Mouse (Mus musculus) kidney, postnatal 14 days (tissue): ENCODE data around the gene Hnrnpdl.
A peak's percentile ranks its signal among the peaks of the same experiment; 100 is the strongest.

ENCODE experiments used
- DNase-seq: peaks from one replicate; pipeline ENCODE4 v3.0.0; 2022; ENCODE audit warnings: mixed read lengths

Hnrnpdl gene

DNA sequence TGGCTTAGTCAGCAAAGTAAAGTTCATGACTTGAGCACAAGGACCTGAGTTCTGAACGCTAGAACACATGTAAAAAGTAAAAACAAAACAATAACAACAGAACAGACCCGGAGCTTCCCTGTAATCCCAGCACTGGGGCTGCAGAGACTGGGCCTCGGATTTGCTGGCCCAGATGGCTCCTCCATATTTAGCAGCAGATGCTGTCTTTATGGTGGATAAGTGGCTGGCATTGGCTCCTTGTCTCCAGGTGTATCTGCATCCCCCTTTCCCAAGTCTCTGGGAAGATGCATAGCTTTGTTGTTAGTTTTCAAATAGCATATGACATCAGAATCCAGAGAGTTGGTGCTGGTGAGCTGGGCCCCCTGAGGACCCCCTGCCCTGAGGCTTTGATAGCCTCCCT lies 6.6 kb upstream of the Hnrnpdl start:
- no peak for DNase-seq

DNA sequence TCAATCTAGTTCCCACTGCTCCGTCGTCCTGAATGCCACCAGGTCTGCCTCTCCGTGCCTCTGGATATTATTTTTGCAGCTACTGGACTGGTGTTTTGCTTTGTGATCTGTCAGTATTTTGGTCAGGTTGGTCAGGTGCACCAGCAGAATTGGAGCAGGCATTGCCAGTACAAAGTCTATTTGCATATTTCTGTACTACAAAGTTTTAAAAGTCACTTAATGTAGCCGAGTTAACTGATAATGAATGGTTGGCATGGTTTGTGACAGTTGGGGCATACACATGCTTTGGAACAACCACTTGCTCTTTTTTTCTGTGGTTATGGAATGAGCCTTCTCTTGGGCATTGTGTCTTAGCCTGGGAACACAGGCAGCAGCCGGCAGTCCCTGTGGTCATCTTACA lies 5.2 kb upstream of the Hnrnpdl start:
- DNase-seq = no peak

DNA sequence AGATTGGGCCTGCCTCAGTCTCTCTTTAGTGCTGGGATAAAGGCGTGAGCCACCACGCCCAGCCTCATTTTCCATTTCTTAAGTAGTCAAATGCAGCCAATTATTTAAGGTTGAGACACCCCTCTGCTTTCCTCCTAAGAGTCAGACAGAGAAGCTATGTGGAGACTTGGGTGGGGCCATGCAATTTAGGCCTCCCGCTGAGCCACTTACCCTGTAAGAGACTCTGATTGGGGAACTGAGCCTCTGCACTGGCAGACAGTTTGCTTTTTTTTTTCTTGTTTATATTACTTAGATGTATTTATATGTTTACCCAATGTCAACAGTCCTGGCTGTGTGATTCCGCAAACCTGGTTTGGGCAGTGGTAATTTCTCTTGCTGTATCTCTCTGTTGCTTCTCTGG lies 4.6 kb upstream of the Hnrnpdl start:
- no peak for DNase-seq

DNA sequence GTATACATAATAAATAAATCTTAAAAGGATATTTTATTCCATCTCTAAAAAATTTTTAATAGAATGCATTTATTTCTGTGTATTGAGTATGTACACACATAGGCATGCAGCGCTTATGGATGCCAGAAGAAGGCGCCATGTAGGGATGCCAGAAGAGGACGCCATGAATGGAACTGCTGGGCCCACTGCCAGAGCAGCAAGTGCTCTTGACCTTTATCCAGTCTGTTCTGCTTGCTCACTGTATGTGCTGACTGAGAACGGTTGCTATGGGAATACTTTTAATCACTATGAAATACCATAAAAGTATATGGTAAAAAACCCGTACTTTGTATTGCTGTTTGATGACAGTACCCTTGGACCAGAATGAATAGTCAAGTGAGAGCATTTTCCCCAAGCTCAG lies 3.9 kb upstream of the Hnrnpdl start:
- peak; percentile 78 for DNase-seq

DNA sequence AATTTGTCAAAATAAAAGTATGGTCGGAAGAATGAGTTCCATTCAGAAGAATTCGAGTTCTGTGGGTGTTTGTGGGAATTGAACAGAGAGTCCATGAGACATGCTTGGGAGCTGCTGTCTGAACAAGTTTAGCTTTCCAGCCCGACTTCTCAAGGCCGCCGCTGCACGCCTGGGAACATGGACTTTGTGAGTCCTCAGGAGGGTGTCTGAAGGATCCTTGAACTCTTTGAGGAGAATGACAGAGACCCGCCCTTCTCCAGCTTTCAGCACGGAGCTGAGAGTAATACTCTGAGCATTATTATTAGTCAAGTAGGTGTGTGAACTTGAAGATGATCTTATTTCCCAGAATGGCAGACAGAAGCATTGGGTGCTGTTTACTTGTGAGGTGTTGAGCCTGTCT lies 3.0 kb upstream of the Hnrnpdl start:
- DNase-seq = no peak

DNA sequence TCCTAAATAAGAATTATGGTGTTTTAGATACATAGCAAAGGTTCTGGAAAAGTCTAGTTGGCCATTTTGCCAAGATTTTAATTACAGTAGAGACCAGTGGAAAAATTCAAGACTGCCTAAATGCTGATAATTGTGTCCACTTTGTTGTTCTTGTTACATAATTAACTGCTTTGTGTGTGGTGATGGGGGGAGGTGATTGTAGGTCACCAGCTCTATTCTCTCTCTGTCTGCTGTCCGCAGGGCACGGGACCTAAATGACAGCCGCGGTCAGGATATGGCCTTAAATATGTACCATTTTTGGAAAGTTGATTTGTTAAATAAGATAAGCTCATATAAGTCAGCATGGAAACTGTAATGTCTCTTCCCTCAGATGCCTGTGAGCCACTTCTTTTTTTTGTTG lies 1.8 kb upstream of the Hnrnpdl start:
- no peak for DNase-seq

DNA sequence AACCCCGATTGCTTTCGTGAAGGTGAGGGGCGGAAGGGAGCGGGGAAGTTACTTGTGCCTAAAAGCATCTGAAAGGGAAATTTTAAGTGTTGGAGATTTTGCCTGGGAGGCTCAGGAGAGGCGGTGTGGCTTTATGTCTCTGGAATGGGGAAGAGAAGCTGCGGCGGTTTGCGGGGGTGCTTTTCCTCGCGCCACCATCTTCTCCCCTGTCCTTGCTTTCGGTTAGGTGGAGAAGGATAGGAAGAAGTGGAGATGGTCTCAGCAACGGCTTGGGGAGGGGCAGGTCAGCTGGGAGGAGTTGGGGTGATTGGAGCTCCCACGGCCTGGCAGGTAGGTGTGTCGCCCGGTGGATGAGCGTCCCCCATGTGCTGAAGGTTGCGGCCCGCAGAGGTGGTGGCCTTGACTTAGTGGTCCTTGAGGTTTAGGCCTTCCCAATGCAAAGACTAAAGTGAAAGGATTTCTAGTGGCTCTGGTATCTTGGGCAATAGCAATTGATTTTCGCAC lies 869 bp upstream of the Hnrnpdl start:
- DNase-seq = no peak

DNA sequence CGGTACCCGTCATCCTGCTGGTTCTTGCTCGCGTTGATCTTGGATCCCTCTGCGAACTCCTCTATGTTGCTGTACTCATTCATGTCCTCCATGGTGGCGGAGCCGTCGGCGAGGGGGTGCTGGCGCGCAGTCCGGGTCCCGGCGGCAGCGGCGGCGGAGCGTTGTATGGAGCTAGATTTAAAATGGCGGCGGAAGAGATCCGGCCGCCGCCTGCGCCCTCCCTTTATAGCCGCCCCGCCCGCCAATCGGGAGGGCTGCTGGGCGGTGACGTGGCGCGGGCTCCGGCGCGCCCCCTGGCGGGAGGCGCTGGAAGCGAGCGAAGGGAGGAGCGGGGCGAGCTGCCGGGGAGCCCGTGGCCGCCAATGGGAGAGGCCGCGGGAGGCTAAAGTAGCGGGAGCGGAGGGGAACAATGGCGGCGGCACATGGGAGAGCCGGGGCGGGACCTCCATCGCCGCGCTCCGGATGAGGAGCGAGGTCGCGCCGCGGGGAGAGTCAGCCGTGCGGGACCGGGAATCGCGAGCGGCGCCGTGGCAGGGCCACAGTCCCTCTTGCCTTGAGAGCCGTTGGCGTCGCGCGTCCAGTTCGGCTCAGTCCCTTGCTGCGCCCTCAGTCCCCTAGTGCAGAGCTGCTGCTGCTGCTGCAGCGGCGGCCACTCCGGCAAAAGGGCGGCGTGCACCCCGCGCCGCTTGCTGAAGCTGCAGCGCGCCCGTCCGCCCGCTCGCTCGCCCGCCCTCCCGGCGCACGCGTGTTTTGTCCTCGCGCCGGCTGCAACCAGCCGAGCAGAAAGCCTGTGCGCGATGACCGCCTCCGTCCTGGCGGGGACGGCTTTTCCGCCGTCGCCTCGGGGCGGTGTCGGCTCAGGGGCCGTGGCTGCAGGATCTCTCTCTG lies 506 bp downstream of the Hnrnpdl start:
- DNase-seq = peak; percentile 98

DNA sequence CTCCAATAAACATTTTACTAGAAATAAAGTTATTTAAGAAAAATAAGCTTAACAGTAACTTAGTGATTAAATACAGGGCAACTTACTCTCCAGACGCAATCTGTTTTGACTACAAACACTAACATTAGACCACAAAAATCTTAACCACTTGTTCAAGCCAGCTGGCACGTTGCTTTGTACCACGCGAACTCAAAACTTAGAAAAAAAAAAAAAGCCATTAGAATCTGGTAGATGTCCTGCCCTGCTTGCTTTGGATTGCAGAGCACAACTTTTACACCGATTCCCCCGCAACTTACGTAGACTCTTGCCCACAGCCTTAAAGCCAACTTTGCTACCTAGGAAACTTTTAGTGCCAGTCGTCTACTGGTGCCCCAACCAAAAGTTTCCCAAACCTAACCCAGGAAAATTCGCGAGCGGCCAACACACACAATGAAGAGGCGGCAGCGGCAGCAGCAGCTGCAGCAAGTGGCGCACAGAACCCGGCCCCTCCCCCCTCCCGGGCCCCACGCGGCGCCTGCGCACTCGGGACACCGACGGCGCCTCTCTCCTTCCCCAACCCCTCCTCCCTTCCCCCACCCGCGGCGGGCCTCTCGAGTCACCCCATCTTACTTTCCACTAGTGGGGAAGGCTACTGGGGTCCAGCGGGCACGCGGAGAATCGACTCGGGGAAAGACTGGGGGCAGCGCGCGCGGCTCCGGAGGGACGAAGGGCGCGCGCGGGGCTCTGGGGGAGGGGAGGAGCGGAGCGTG lies 1.3 kb downstream of the Hnrnpdl start:
- DNase-seq = peak; percentile 93

DNA sequence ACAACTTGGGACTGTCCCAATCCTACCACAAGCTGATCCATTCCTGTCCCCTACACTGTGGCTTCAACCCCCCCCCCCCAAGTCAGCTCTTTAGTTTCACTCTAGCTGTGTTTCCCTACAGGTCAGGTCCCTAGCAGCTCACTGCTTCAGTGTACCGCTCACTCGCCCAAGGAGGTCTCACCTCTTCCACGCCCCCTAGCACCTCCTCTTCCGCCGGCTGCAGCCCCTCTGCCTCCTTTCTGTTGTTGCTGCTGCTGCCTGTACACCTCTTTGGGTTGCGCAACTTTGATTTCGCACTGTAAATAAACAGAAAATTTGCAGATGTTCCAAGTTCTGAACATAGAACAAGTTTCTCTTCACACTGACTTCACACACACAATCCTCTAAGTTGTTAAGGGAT lies 2.8 kb downstream of the Hnrnpdl start:
- no peak for DNase-seq

DNA sequence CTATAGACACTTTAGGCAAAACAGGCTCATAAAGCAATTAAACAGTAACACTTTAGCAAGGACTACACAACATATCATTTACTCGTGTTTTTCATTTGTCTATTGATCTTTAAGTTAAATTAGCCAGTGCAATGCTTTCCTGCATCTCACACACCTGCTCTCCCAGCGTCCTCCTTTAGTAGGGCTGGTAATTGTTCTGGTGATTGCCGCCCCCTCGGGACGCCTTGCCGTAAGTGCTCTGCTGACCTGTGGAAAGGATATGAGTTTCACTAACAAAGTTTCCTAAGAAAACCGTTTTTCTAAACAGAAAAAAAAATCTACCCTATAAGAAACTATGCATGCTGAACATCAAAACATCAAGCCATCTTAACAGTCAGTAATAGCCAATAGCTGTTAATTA lies 3.5 kb downstream of the Hnrnpdl start:
- DNase-seq = no peak

DNA sequence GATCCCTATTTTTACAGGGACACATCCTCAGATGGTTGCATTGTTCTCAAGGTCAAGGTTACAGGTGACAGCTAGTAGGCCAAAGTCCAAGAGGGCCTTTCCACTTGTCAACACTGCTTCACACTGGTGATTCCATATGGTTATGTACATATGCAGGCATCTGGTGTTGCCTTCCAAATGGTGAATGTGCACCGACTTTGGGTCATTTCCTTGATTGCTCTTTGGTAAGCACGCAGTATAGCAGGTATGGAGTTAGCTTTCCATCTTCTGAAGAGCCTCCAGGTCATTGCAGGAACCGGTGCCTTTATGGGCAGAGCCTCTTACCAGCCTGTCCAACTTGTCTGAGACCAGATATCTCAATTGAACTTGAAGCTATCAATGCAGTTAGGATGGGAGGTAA lies 6.8 kb downstream of the Hnrnpdl start:
- DNase-seq = no peak

DNA sequence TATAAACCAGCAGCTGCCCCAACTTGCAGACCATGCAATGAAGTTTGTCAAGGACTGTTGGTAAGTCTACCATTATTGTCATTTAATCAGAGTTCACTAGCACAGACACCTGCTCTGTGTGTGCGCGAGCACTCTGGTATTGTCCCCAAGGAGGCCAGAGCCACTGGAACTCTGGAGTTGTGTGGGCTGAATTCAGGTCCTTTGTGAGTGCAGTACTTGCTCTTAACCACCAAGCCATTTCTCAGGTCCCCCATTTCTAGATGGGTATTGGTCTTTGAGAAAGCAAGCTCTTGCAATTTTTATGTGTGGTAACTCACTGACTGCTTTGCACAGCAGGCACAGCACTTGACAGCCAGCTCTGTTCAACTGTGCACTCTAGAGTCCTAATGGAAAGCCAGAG lies 7.4 kb downstream of the Hnrnpdl start:
- DNase-seq = no peak

DNA sequence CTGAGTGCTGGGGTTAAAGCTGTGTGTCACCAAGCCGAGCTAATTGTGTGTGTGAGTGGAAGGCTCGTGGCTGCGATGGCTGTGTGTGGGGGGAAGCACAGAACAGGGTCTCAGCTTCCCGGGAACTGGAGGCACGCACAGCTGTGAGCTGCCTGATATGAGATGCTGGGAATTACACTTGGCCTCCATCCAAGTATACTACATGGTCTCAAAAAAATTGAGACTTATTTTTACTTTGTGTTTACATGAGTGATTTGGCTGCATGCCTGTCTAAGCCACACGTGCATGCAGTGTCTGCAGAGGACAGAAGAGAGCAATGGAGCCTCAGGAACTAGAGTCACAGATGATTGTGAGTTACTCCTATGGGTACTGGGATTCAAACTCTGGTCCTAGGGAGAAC lies 9.4 kb downstream of the Hnrnpdl start:
- DNase-seq = peak; percentile 32

DNA sequence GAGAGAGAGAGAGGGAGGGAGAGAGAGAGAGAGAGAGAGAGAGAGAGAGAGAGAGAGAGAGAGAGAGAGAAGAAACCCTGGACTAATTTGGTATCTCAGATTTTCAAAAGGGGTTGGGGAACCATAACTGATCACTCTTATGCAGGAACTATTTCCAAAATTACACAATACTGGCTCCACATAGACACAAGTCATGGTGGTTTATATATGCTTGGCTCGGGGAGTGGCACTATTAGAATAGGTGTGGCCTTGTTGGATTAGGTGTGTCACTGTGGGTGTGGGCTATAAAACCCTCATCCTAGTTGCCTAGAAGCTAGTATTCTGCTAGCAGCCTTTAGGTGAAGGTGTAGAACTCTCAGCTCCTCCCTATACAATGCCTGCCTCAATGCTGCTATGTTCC lies 14.6 kb downstream of the Hnrnpdl start:
- no peak for DNase-seq

DNA sequence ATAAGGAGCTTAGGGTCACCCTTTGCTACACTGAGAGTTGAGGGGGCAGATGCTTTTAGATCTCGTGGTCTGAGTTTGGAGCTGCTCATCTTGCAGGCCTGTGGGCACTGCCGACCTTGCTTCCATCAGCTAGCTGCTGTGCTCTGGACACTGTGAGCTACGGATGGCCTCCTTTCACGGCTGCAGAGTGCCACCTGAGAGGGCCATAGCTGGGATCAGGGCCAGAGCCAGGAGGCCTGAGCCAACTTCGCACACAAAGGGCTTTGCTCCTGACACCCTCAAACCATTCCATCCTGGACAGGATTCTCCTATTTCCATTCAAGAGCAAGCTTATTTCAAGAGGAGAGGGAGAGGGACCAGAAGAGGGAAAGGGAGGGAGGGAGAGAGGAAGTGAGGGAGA lies 15.1 kb downstream of the Hnrnpdl start:
- no peak for DNase-seq

DNA sequence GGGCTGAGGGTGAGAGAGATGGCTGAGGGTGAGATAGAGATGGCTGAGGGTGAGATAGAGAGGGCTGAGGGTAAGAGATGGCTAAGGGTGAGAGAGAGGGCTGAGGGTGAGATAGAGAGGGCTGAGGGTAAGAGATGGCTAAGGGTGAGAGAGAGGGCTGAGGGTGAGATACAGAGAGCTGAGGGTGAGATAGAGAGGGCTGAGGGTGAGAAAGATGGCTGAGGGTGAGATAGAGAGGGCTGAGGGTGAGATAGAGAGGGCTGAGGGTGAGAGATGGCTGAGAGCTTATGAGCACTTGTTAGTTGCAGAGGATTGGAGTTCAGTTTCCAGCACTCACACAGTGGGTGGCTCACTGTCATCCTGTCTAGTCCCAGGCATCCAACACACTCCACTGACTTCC lies 19.4 kb downstream of the Hnrnpdl start:
- no peak for DNase-seq

DNA sequence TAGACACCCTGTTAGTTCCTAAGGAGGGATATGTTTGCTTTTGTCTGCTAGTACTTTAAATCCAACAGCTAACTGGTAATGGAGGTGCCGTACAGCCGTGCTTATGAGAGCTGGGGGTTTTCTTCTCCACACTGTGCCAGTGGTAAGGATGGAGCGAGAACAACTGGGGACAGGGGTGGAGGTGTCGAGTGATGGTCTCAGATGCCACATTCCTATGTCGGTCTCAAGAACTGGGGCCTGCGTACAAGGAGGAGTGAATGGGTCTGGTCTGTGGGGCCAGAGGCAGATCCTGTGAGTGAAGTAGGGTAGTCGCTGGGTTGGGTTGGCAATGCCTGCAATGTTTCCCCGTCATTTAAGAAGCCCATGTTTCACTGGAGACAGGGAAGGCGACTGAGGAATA lies 26.9 kb downstream of the Hnrnpdl start:
- no peak for DNase-seq

DNA sequence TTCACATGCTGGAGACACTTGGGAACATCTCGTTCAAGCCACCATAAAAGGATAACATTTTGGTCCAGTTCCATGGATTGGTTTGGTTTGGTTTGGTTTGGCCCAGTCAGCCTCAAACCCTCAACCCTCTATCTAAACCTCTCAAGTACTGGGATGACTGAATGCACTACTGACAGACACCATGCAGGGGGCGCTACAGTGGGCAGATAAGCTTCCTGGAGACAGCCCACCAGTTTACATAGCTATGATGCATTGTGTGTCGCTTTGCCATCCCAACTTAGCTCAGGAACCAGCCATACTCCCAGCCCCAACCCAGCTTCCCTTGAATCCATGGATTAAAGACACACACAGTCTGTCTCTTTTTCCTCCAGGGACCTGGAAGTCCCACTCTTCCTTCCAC lies 31.0 kb downstream of the Hnrnpdl start:
- no peak for DNase-seq

DNA sequence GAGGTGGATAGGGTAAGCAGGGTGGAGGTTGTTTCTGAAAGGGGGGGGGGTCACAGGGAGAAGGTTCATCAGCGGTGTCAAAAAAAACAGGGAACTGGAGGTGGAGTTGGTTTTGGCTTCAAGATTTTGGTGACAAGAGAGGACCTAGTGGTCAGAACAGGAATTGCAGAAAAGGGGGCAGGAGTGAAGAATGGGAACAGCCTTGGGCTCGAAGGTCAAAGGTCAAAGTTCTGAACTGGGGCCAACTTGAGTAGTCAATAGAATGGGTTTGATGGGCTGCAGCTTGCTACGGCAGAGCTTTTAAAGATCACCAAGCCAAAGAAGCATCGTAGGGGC lies 32.5 kb downstream of the Hnrnpdl start:
- DNase-seq = no peak

DNA sequence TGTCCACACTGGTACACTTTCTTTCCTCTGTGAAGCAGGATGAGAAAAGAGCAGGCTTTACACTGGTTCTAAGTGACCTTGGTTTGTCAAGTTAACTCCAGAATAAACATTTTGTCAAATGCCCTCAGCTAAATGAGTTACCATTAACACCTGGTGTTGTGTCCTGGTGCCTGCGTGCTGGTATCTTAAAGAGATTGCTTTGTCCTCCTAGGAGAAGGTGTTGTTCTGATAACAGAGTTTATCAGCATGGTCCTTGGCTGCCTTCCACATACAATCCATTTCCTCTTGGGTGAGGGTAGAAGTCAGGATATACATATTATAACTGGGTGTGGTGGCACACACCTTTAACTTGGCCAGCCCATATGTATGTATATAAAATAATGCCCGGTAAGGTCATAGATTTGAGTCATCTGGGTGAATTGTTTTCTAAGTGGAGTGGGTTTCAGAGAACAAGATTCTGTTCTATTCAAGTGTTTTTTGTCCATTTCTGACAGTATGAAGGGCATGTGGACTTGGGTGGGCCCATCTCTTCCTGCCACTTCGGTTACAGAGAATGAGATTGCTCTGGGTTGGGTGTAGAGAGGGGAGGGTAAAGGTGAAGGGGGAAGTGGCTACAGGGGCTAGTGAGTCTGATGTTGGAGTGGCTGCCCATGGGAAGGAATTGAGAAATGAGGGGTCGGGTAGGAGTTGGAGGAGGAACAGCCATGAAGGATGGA lies 33.0 kb downstream of the Hnrnpdl start:
- no peak for DNase-seq

DNA sequence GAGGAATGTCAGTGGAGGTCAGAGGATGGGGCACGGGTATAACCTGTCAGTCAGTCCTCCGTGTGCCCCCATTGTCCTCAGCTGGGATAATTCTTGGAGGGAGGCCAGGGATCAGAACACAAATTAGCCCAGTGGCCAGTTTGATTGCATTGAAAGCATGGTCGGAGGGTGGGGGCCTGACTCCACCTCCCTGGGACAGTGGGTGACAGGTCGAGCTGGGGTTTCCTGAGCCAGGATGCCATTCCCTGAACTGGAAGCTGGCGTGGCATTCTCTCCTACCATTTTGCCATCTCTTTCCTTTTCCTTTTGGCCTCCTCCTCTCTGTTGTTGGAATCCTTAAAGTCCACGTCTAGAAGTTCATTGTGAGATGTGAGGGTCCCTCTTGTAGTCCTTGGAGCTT lies 33.6 kb downstream of the Hnrnpdl start:
- DNase-seq = no peak

DNA sequence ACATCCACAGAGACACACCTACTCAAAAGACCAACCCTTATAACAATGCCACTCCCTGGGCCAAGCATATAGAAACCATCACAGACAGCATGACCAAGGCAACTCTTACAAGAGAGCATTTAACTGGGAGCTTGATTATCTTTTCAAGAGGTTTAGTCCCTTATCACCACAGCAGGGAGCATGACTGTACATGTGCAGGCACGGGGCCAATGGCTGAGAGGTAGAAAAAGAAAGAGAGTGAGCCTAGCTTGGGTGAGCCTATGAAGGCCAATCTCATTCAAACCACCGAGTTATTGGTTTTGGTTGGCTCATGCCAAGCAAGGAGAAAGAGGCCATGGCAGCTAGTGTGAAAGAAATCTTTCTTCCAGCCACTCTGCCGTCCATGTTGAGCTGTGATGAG lies 34.0 kb downstream of the Hnrnpdl start:
- DNase-seq = no peak

DNA sequence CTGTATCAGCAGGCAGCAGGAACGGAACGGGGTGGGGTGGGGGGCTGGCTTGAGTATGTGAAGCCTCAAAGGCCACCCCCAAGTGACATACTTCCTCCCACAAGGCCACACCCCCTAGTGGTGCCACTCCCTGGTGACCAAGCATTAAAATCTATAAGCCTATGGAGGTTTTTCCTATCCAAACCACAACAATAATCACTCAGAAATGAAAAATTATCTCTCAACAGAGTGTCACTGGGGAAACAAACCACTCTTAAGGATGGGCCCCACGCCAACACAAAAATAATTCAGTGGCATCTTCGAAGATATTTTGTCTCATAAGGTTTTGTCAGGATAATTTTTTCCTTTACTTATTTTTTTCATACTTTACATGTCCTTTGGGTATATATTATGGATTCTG lies 35.6 kb downstream of the Hnrnpdl start:
- DNase-seq = no peak
